Mouse (Mus musculus) forebrain, embryonic 14.5 days (tissue): Measurements from ENCODE around the gene Hoxb3. TPM values are rescaled to one million over a fixed set of nuclear protein-coding genes. Genes with fewer than 3 reads are reported as not detected.

Experiments used
- ATAC-seq: fragments of 200-750 bp; cut with Nextera tagmentation; 2 replicates; pipeline ENCODE4 v1.8.0; 2017; ENCODE audit warnings: mild to moderate bottlenecking, moderate library complexity
- DNase-seq: peaks from one replicate; pipeline ENCODE4 v3.0.0-alpha.2; 2015; ENCODE audit warnings: low spot score
- H3K27ac ChIP-seq: fragments of 300-500 bp; sonication (generic); 2 replicates; pipeline ENCODE4 v1.5.1; 2014; ENCODE audit warnings: low read depth, mild to moderate bottlenecking, control low read depth, low read length, moderate library complexity
- H3K27me3 ChIP-seq: fragments of 300-500 bp; sonication (generic); replicated peaks from 2 replicates; pipeline ENCODE4 v1.6.1; 2014; ENCODE audit warnings: low read length, control low read depth, mixed read lengths; ENCODE audit not compliant: control insufficient read depth, insufficient read depth
- H3K36me3 ChIP-seq: fragments of 300-500 bp; sonication (generic); 2 replicates; pipeline ENCODE4 v1.6.1; 2014; ENCODE audit warnings: low read length, control low read depth; ENCODE audit not compliant: control insufficient read depth, insufficient read depth
- H3K4me1 ChIP-seq: fragments of 300-500 bp; sonication (generic); 2 replicates; pipeline ENCODE4 v1.6.1; 2014; ENCODE audit warnings: antibody characterized with exemption, low read length, control low read depth; ENCODE audit not compliant: control insufficient read depth, insufficient read depth
- H3K4me2 ChIP-seq: fragments of 300-500 bp; sonication (generic); 2 replicates; pipeline ENCODE4 v1.6.1; 2014; ENCODE audit warnings: mild to moderate bottlenecking, control low read depth, low read length
- H3K4me3 ChIP-seq: fragments of 300-500 bp; sonication (generic); 2 replicates; pipeline ENCODE4 v1.5.1; 2014; ENCODE audit warnings: low read depth, low read length, control low read depth
- H3K9ac ChIP-seq: fragments of 300-500 bp; sonication (generic); 2 replicates; pipeline ENCODE4 v1.6.1; 2014; ENCODE audit warnings: mild to moderate bottlenecking, low read length, control low read depth, moderate library complexity
- H3K9me3 ChIP-seq: fragments of 300-500 bp; sonication (generic); replicated peaks from 2 replicates; pipeline ENCODE4 v1.6.1; 2016; ENCODE audit warnings: low read length, control low read depth, mixed read lengths; ENCODE audit not compliant: control insufficient read depth
- WGBS: fragments of 180-500 bp; shearing (Covaris S2); extraction: QIAGEN DNeasy Blood & Tissue Kit; methylation state at CpG from one replicate; pipeline ENCODE4 v1.1.7; 2014; 5-methylcytosine and 5-hydroxymethylcytosine counted together
- polyA plus RNA-seq: library from polyadenylated mRNA; unstranded; fragments of >200 nt; fragmentation: Nextera tagmentation; extraction: Ambion mirVana; gene quantifications from 2 replicates; pipeline ENCODE4 v1.2.1, GENCODE M21; 2014

Gene Hoxb3
- polyA plus RNA-seq, 1 experiment from 2014 or later, result not detected

DNA sequence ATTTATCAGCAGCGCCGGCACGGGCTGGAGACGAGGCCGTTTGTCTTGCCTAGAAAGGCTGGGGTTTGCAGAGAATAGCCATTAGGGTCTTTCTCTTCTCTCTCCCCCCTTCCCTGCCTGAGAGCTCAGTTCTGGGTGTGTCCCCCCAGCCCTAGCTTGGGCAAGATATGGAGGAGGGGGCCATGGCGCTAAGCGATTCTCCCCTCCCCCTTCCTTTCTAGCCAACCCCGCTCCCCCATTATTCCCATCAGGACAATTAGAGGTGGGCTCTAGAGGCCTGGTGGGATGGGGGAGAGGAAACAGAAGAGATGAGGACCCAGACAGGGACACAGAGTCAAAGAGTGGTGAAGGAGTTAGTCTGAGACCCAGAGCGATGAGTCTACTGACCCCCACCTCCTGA, 35.7 kb upstream of the Hoxb3 start:
- WGBS, result under 1% methylated on average over 8 of the region's 9 CpGs
- Histone ChIP-seq H3K4me2 (no peak overlapping the region), H3K9me3 (no peaks in the 10 kb centered on the region), H3K27ac (no peak overlapping the region), H3K4me3 (no peak overlapping the region), H3K9ac (no peak overlapping the region), H3K4me1 (no peaks in the 10 kb centered on the region), H3K27me3 (peaks cover 99% of the 10 kb centered on the region), H3K36me3 (no peaks in the 10 kb centered on the region)
- ATAC-seq (no peak), DNase-seq (no peak)

DNA sequence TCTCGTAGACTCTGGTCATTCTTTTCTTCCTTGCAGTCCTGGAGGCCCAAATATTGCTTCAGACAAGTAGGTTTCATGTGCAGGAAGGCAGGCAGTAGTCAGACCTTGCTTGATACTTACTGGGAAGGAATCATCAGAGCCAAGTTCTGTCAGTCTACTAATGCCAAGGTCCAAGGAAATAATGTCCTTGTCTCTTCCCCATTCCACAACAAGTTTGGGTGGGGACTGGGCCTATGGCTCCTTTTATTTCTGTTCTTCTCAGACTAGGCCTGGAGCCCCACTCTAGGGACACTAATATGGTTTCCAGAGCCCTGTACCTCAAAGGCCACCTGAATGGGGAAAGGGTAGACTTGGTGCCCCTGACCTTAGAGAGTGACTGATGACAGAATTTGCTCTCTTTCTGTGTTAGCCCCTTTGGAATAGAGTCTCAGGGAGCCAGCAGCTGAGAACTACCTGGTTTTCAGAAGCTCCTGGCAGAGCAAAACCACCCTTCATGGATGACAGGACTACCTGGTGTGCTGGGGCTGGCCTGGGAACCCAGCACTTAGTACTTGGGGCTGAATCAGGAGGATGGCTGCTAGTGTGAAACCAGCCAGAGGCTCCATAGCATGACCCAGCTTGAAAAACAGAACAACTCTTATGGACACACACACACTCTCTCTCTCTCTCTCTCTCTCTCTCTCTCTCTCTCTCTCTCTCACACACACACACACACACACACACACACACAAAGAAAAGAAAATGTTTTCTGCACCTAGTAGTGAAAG, 34.5 kb upstream of the Hoxb3 start:
- H3K27me3 ChIP-seq, result peaks cover 99% of the 10 kb centered on the region
- no peaks in the 10 kb centered on the region for H3K4me1 ChIP-seq
- no peak overlapping the region for H3K4me2 ChIP-seq
- H3K9me3 ChIP-seq, result no peaks in the 10 kb centered on the region
- H3K4me3 ChIP-seq, result no peak overlapping the region
- WGBS, result 12% methylated on average over 1 of the region's 1 CpGs
- no peak overlapping the region for H3K9ac ChIP-seq
- no peak for DNase-seq
- no peaks in the 10 kb centered on the region for H3K36me3 ChIP-seq
- no peak overlapping the region for H3K27ac ChIP-seq
- ATAC-seq, result no peak

- H3K9me3 ChIP-seq, result no peaks in the 10 kb centered on the region
- no peak overlapping the region for H3K27ac ChIP-seq
- H3K4me3 ChIP-seq, result no peak overlapping the region
- peaks cover 99% of the 10 kb centered on the region for H3K27me3 ChIP-seq
- under 1% methylated on average over 21 of the region's 21 CpGs for WGBS
- DNase-seq (no peak), ATAC-seq (no peak)
- H3K36me3 ChIP-seq, result no peaks in the 10 kb centered on the region
- H3K4me1 ChIP-seq, result no peaks in the 10 kb centered on the region
- H3K4me2 ChIP-seq, result no peak overlapping the region
- no peak overlapping the region for H3K9ac ChIP-seq
Measured at GRCm38 (mm10) chr11:96289293-96289692, 33.8 kb upstream of the Hoxb3 start.

- Histone ChIP-seq H3K27me3 (peaks cover 99% of the 10 kb centered on the region), H3K36me3 (no peaks in the 10 kb centered on the region), H3K4me1 (no peaks in the 10 kb centered on the region), H3K27ac (no peak overlapping the region), H3K9ac (no peak overlapping the region), H3K4me2 (no peak overlapping the region), H3K4me3 (no peak overlapping the region), H3K9me3 (no peaks in the 10 kb centered on the region)
- WGBS, result 7% methylated on average over 6 of the region's 6 CpGs
- no peak for ATAC-seq
- no peak for DNase-seq
Measured at GRCm38 (mm10) chr11:96289837-96290236, 33.3 kb upstream of the Hoxb3 start.

DNA sequence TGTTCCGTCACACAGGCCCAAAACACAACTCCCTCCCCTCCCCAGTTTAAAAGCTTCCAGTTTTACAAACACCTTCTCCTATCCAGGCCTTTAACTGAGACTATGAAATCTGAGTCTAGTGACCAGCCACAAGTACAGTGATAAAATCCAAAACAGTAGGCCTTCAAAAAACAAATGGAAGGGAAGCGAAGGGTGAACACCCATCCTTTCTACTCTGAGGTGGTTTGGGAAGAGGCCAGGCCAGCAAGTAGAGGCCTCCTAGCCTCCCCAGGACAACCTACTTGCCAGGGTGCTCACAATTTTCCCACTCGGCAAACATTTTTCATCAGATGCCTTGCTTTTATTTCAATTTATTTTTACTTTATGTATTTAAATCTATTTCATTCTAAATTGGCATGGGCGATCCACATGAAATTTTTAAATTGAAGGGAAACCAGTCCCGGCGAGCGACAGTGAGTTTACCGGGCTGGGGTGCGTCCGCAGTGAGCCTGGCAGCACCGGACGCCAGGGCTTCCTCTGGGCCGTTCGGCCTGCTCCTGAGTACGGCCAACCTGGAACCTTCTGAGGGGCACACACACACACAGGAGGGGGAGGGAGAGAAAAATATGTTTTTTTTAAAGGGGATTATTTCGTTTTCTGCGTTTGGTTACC, 32.3 kb upstream of the Hoxb3 start:
- ATAC-seq, result no peak
- H3K36me3 ChIP-seq, result no peaks in the 10 kb centered on the region
- no peak overlapping the region for H3K4me3 ChIP-seq
- no peak overlapping the region for H3K4me2 ChIP-seq
- peaks cover 99% of the 10 kb centered on the region for H3K27me3 ChIP-seq
- no peaks in the 10 kb centered on the region for H3K4me1 ChIP-seq
- no peak overlapping the region for H3K9ac ChIP-seq
- no peak overlapping the region for H3K27ac ChIP-seq
- no peak for DNase-seq
- H3K9me3 ChIP-seq, result no peaks in the 10 kb centered on the region
- 3% methylated on average over 17 of the region's 17 CpGs for WGBS

GRCm38 (mm10) chr11:96291681-96292564, 31.2 kb upstream of the Hoxb3 start, which contains the start of gene Hoxb6:
Hoxb6 (plus strand) TSS chr11:96292476.
- ATAC-seq, result no peak
- no peak within 1 kb of the TSS for H3K4me2 ChIP-seq

DNA sequence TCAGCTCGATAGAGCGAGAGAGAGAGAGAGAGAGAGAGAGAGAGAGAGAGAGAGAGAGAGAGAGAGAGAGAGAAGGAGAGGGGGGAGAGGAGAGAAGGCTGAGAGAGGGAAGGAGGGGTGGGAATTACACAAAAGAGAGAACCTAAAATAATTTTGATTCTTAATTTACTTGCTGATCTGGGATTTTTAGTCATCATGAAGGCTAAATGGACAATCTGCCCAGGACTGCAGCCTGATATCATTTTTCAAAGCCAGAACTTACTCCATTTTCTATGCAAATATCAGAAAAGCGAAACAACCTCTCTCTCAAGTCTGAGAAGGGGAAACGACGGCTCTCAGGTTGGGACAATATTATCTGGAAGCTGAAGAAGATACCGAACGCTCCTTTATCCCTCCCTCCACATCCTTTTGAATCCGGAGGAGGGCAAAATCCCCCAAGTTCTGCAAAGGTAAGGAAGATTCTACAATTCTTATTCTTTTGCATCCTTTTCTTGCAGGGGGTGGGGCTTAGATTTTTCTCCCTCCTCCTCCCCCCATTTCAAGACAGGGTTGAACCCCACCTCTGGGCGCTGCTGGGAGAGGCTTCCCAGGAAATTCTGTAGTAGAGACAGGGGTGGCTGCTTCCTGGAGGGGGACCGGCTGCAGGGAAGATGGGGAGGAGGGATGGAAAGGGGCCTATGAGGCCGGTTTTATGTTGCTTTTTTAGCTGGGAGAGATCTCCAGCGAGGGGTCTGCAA, 30.4 kb upstream of the Hoxb3 start:
- no peaks in the 10 kb centered on the region for H3K9me3 ChIP-seq
- DNase-seq, result no peak

More at GRCm38 (mm10) chr11:96291681-96292564, 31.2 kb upstream of the Hoxb3 start, which contains the start of gene Hoxb6:
- under 1% methylated on average over 22 of the region's 22 CpGs for WGBS
- Histone ChIP-seq H3K4me1 (no peaks in the 10 kb centered on the region), H3K36me3 (no peaks in the 10 kb centered on the region), H3K9me3 (no peaks in the 10 kb centered on the region), H3K9ac (no peak within 1 kb of the TSS), H3K4me3 (no peak within 1 kb of the TSS), H3K27ac (no peak within 1 kb of the TSS), H3K27me3 (peaks cover 99% of the 10 kb centered on the region)
- DNase-seq, result no peak

GRCm38 (mm10) chr11:96293302-96293921, 29.7 kb upstream of the Hoxb3 start:
- no peak overlapping the region for H3K4me2 ChIP-seq
- no peak overlapping the region for H3K27ac ChIP-seq
- H3K4me3 ChIP-seq, result no peak overlapping the region
- no peaks in the 10 kb centered on the region for H3K4me1 ChIP-seq
- no peaks in the 10 kb centered on the region for H3K9me3 ChIP-seq
- peaks cover 99% of the 10 kb centered on the region for H3K27me3 ChIP-seq
- no peak overlapping the region for H3K9ac ChIP-seq
- DNase-seq (no peak), ATAC-seq (no peak)
- under 1% methylated on average over 22 of the region's 22 CpGs for WGBS
- H3K36me3 ChIP-seq, result no peaks in the 10 kb centered on the region

More for the DNA sequence above, 30.4 kb upstream of the Hoxb3 start:
- Histone ChIP-seq H3K9ac (no peak overlapping the region), H3K36me3 (no peaks in the 10 kb centered on the region), H3K4me1 (no peaks in the 10 kb centered on the region), H3K27me3 (peaks cover 99% of the 10 kb centered on the region), H3K27ac (no peak overlapping the region), H3K4me2 (no peak overlapping the region), H3K4me3 (no peak overlapping the region)
- ATAC-seq, result no peak
- WGBS, result under 1% methylated on average over 12 of the region's 12 CpGs
